Mouse (Mus musculus): Measurements from ENCODE around the gene Thap8.

DNA sequence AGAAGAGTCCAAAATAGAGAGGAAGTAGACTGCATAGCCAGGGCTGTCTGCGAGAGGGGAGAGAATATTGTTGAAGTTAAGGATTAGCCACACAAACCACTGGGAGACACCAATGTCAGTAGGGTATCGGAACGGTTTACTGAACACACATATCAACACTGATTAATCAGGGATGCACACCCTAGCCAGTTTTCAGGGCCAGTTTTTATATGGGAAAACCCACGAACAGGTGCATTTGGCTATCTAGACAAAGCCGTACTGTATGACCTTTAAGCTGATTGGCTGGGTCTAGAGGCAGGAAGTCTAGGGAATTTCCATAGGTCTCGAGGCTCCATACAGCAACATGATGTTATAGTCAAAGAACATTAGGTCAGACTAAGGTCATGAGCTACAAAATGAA is 43.0 kb downstream of the Thap8 start:
- TF ChIP-seq CTCF (IDR thresholded peaks at IDR 0.05; ENCODE audit: insufficient read depth, low read depth, low read length) (no peak), POLR2A (IDR thresholded peaks at IDR 0.05; ENCODE audit: insufficient read depth, low read depth, low read length) (no peak)
